Mouse (Mus musculus): ENCODE measurements around the gene Gm17428. TPM values are rescaled to one million over a fixed set of nuclear protein-coding genes. Genes with fewer than 3 reads are reported as not detected.

The Gm17428 gene
- polyA plus RNA-seq, 1 experiment from 2014 or later: not detected

DNA sequence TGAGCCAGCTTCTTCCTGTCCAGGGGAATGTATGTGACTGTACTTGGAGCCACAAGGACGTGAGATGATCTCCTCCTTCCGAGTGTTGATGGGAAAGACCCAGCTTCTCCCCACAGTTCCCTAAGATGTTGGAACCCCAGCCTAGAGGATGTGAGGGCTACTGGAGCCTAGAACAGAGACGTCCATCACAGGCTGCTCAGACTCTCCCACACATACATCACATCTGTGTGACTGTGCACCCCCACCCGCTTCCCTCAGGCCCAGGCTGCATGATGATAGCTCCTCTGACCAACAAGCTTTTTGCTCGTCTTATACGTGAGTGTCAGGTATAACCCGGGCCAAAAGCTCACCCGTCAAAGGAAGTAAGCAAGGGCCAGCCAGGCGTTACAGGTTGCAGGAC lies 28.0 kb upstream of the Gm17428 start:
- H3K27ac ChIP-seq (ENCODE audit: low read length): no peak overlapping the region
- no peak overlapping the region for H3K9ac ChIP-seq (replicated peaks; ENCODE audit: low read depth)
- WGBS: 77% methylated on average over 9 of the region's 9 CpGs
- no peak for TF ChIP-seq EP300 (IDR thresholded peaks at IDR 0.05)
- no peak for TF ChIP-seq CTCF (IDR thresholded peaks at IDR 0.05)
- no peak overlapping the region for H3K4me2 ChIP-seq (replicated peaks; ENCODE audit: low read depth, low read length)
- H3K9me3 ChIP-seq (ENCODE audit: low read length): no peaks in the 10 kb centered on the region
- no peaks in the 10 kb centered on the region for H3K4me1 ChIP-seq (ENCODE audit: insufficient read depth, low read depth, low read length)
- no peak overlapping the region for H3K4me3 ChIP-seq (ENCODE audit: low read depth, low read length)
- H3K27me3 ChIP-seq (replicated peaks; ENCODE audit: insufficient read depth, low read length): no peaks in the 10 kb centered on the region
- no peak for ATAC-seq
- no peaks in the 10 kb centered on the region for H3K36me3 ChIP-seq (ENCODE audit: insufficient read depth, low read length)
- no peak for DNase-seq (ENCODE audit: low spot score)

GRCm38 (mm10) chr14:54950493-54950892 lies 26.2 kb upstream of the Gm17428 start:
- no peaks in the 10 kb centered on the region for H3K9me3 ChIP-seq (ENCODE audit: low read length)
- no peaks in the 10 kb centered on the region for H3K27me3 ChIP-seq (replicated peaks; ENCODE audit: insufficient read depth, low read length)
- 54% methylated on average over 12 of the region's 12 CpGs for WGBS
- no peak for TF ChIP-seq EP300 (IDR thresholded peaks at IDR 0.05)
- no peak for TF ChIP-seq CTCF (IDR thresholded peaks at IDR 0.05)
- H3K9ac ChIP-seq (replicated peaks; ENCODE audit: low read depth): no peak overlapping the region
- H3K27ac ChIP-seq (ENCODE audit: low read length): no peak overlapping the region
- DNase-seq (ENCODE audit: low spot score) (no peak), ATAC-seq (no peak)
- no peak overlapping the region for H3K4me3 ChIP-seq (ENCODE audit: low read depth, low read length)
- H3K4me1 ChIP-seq (ENCODE audit: insufficient read depth, low read depth, low read length): no peaks in the 10 kb centered on the region
- H3K4me2 ChIP-seq (replicated peaks; ENCODE audit: low read depth, low read length): no peak overlapping the region
- H3K36me3 ChIP-seq (ENCODE audit: insufficient read depth, low read length): no peaks in the 10 kb centered on the region

- Histone ChIP-seq H3K4me1 (ENCODE audit: insufficient read depth, low read depth, low read length) (no peaks in the 10 kb centered on the region), H3K4me2 (replicated peaks; ENCODE audit: low read depth, low read length) (no peak overlapping the region), H3K36me3 (ENCODE audit: insufficient read depth, low read length) (no peaks in the 10 kb centered on the region), H3K27ac (ENCODE audit: low read length) (no peak overlapping the region), H3K9ac (replicated peaks; ENCODE audit: low read depth) (no peak overlapping the region), H3K27me3 (replicated peaks; ENCODE audit: insufficient read depth, low read length) (no peaks in the 10 kb centered on the region), H3K4me3 (ENCODE audit: low read depth, low read length) (no peak overlapping the region), H3K9me3 (ENCODE audit: low read length) (no peaks in the 10 kb centered on the region)
- no peak for DNase-seq (ENCODE audit: low spot score)
- no peak for ATAC-seq
- TF ChIP-seq EP300 (IDR thresholded peaks at IDR 0.05) (no peak), CTCF (IDR thresholded peaks at IDR 0.05) (no peak)
- 82% methylated on average over 6 of the region's 6 CpGs for WGBS
These were observed 25.1 kb upstream of the Gm17428 start for GRCm38 (mm10) chr14:54951587-54951986.

- WGBS: 93% methylated on average over 8 of the region's 8 CpGs
- H3K9me3 ChIP-seq (ENCODE audit: low read length): no peaks in the 10 kb centered on the region
- TF ChIP-seq CTCF (IDR thresholded peaks at IDR 0.05) (no peak), EP300 (IDR thresholded peaks at IDR 0.05) (no peak)
- H3K36me3 ChIP-seq (ENCODE audit: insufficient read depth, low read length): no peaks in the 10 kb centered on the region
- H3K27ac ChIP-seq (ENCODE audit: low read length): no peak overlapping the region
- no peak for DNase-seq (ENCODE audit: low spot score)
- ATAC-seq: no peak
- no peaks in the 10 kb centered on the region for H3K4me1 ChIP-seq (ENCODE audit: insufficient read depth, low read depth, low read length)
- no peak overlapping the region for H3K9ac ChIP-seq (replicated peaks; ENCODE audit: low read depth)
- no peaks in the 10 kb centered on the region for H3K27me3 ChIP-seq (replicated peaks; ENCODE audit: insufficient read depth, low read length)
- H3K4me3 ChIP-seq (ENCODE audit: low read depth, low read length): no peak overlapping the region
- H3K4me2 ChIP-seq (replicated peaks; ENCODE audit: low read depth, low read length): no peak overlapping the region
These were observed 23.0 kb upstream of the Gm17428 start for GRCm38 (mm10) chr14:54953664-54954206.

GRCm38 (mm10) chr14:54954474-54954873 lies 22.3 kb upstream of the Gm17428 start:
- Histone ChIP-seq H3K9ac (replicated peaks; ENCODE audit: low read depth) (no peak overlapping the region), H3K9me3 (ENCODE audit: low read length) (no peaks in the 10 kb centered on the region), H3K4me3 (ENCODE audit: low read depth, low read length) (no peak overlapping the region), H3K4me1 (ENCODE audit: insufficient read depth, low read depth, low read length) (no peaks in the 10 kb centered on the region), H3K27ac (ENCODE audit: low read length) (no peak overlapping the region), H3K27me3 (replicated peaks; ENCODE audit: insufficient read depth, low read length) (no peaks in the 10 kb centered on the region), H3K4me2 (replicated peaks; ENCODE audit: low read depth, low read length) (no peak overlapping the region), H3K36me3 (ENCODE audit: insufficient read depth, low read length) (no peaks in the 10 kb centered on the region)
- TF ChIP-seq EP300 (IDR thresholded peaks at IDR 0.05): no peak
- DNase-seq (ENCODE audit: low spot score): no peak
- ATAC-seq: no peak
- 57% methylated on average over 3 of the region's 3 CpGs for WGBS

DNA sequence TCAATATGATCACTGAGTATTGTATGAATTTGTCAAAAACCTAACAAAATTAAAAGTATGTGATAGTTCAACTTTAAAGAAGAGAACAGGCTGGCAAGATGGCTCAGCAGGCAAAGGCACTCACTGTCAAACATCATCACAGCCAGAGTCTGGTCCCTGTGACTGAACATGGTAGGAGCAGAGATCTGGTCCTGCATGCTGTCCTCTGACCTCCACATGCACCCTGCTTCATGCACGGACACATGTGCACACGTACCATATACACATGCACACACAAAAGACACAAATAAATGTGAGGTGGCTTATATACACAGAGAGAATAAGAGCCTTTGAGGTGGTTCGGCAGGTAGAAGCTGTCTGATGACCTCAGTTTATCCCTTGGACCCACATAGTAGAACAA lies 21.3 kb upstream of the Gm17428 start:
- no peaks in the 10 kb centered on the region for H3K36me3 ChIP-seq (ENCODE audit: insufficient read depth, low read length)
- H3K27ac ChIP-seq (ENCODE audit: low read length): no peak overlapping the region
- H3K4me1 ChIP-seq (ENCODE audit: insufficient read depth, low read depth, low read length): no peaks in the 10 kb centered on the region
- H3K9me3 ChIP-seq (ENCODE audit: low read length): no peaks in the 10 kb centered on the region
- H3K9ac ChIP-seq (replicated peaks; ENCODE audit: low read depth): no peak overlapping the region
- no peak for DNase-seq (ENCODE audit: low spot score)
- no peak for ATAC-seq
- no peak for TF ChIP-seq CTCF (IDR thresholded peaks at IDR 0.05)
- no peak for TF ChIP-seq EP300 (IDR thresholded peaks at IDR 0.05)
- H3K27me3 ChIP-seq (replicated peaks; ENCODE audit: insufficient read depth, low read length): no peaks in the 10 kb centered on the region
- WGBS: 70% methylated on average over 3 of the region's 3 CpGs
- H3K4me2 ChIP-seq (replicated peaks; ENCODE audit: low read depth, low read length): no peak overlapping the region
- H3K4me3 ChIP-seq (ENCODE audit: low read depth, low read length): no peak overlapping the region

DNA sequence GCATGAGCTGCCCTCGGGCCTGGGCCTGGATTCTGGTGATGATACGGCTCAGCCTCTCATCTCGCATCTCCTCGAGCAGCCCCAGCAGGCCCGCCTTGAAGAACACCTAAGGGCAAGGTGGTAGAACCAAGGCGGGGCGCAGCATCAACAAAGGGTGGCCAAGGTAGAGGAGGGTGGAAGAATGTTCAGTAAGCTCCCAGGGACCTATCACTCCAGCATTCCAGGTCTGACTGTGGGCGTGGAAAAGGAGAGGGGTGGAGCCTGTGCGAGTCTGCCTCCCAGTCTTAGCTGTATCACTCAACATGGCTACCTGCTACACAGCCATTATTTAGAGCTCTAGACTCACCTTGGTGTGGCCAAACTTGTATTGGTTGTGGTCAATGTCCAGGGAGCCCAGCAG lies 20.2 kb upstream of the Gm17428 start:
- 83% methylated on average over 9 of the region's 9 CpGs for WGBS
- TF ChIP-seq EP300 (IDR thresholded peaks at IDR 0.05) (no peak), CTCF (IDR thresholded peaks at IDR 0.05) (no peak)
- Histone ChIP-seq H3K4me1 (ENCODE audit: insufficient read depth, low read depth, low read length) (no peaks in the 10 kb centered on the region), H3K9me3 (ENCODE audit: low read length) (no peaks in the 10 kb centered on the region), H3K27me3 (replicated peaks; ENCODE audit: insufficient read depth, low read length) (no peaks in the 10 kb centered on the region), H3K4me3 (ENCODE audit: low read depth, low read length) (no peak overlapping the region), H3K36me3 (ENCODE audit: insufficient read depth, low read length) (no peaks in the 10 kb centered on the region), H3K4me2 (replicated peaks; ENCODE audit: low read depth, low read length) (no peak overlapping the region), H3K27ac (ENCODE audit: low read length) (no peak overlapping the region), H3K9ac (replicated peaks; ENCODE audit: low read depth) (no peak overlapping the region)
- ATAC-seq: no peak
- no peak for DNase-seq (ENCODE audit: low spot score)
